Mouse (Mus musculus) ES-E14 (cell line): ENCODE results near the gene Prss56.

Source experiments
- HCFC1 ChIP-seq: IDR thresholded peaks from 2 replicates; pipeline ENCODE4 v1.6.1; 2012; ENCODE audit warnings: low read length, inconsistent platforms, borderline replicate concordance; ENCODE audit not compliant: insufficient read depth
- MAFK ChIP-seq: IDR thresholded peaks from 2 replicates; pipeline ENCODE4 v1.6.1; 2014; ENCODE audit warnings: mild to moderate bottlenecking, low read depth, low read length, inconsistent platforms; ENCODE audit not compliant: insufficient read depth
- ZC3H11A ChIP-seq: IDR thresholded peaks from 2 replicates; pipeline ENCODE4 v1.6.1; 2012; ENCODE audit warnings: low read depth, mild to moderate bottlenecking, inconsistent platforms, low read length, borderline replicate concordance

- TF ChIP-seq HCFC1 (no peak), MAFK (no peak), ZC3H11A (no peak)
These were observed 18.3 kb upstream of the Prss56 start for GRCm38 (mm10) chr1:87164796-87165184.
